Mouse (Mus musculus) embryo, embryonic 11 days (tissue): ENCODE measurements around the gene Kcnj6.

Experiments
- DNase-seq: peaks from one replicate; pipeline ENCODE4 v3.0.0-alpha.2; 2015

The Kcnj6 gene

GRCm38 (mm10) chr16:94765129-94765528, 232.4 kb downstream of the Kcnj6 start:
- peak; percentile 12 for DNase-seq

GRCm38 (mm10) chr16:94760732-94761131, 236.8 kb downstream of the Kcnj6 start:
- DNase-seq: no peak

- DNase-seq: no peak
Measured at GRCm38 (mm10) chr16:94759761-94760160, 237.7 kb downstream of the Kcnj6 start.

GRCm38 (mm10) chr16:94758606-94759005, 238.9 kb downstream of the Kcnj6 start:
- no peak for DNase-seq

- no peak for DNase-seq
Measured at GRCm38 (mm10) chr16:94756352-94756751, 241.1 kb downstream of the Kcnj6 start.

- DNase-seq: peak; percentile 58
Measured at GRCm38 (mm10) chr16:94753453-94753852, 244.0 kb downstream of the Kcnj6 start.

- no peak for DNase-seq
Measured at GRCm38 (mm10) chr16:94752781-94753180, 244.7 kb downstream of the Kcnj6 start.

GRCm38 (mm10) chr16:94745016-94745415, 252.5 kb downstream of the Kcnj6 start:
- no peak for DNase-seq

GRCm38 (mm10) chr16:94743853-94744501, 253.5 kb downstream of the Kcnj6 start:
- DNase-seq: peak; percentile 77

GRCm38 (mm10) chr16:94737359-94737687, 260.2 kb downstream of the Kcnj6 start:
- DNase-seq: no peak

- DNase-seq: no peak
Measured at GRCm38 (mm10) chr16:94736462-94737358, 260.8 kb downstream of the Kcnj6 start.

GRCm38 (mm10) chr16:94735472-94735871, 262.0 kb downstream of the Kcnj6 start:
- no peak for DNase-seq

- no peak for DNase-seq
Measured at GRCm38 (mm10) chr16:94731027-94731426, 266.5 kb downstream of the Kcnj6 start.

GRCm38 (mm10) chr16:94729236-94729635, 268.3 kb downstream of the Kcnj6 start:
- no peak for DNase-seq

GRCm38 (mm10) chr16:94724747-94725211, 272.7 kb downstream of the Kcnj6 start:
- peak; percentile 52 for DNase-seq

GRCm38 (mm10) chr16:94724061-94724596, 273.4 kb downstream of the Kcnj6 start:
- peak; percentile 93 for DNase-seq

GRCm38 (mm10) chr16:94722936-94723335, 274.6 kb downstream of the Kcnj6 start:
- DNase-seq: no peak

- DNase-seq: no peak
Measured at GRCm38 (mm10) chr16:94721549-94722006, 275.9 kb downstream of the Kcnj6 start.

- DNase-seq: no peak
Measured at GRCm38 (mm10) chr16:94720476-94721153, 276.9 kb downstream of the Kcnj6 start.

GRCm38 (mm10) chr16:94719488-94719887, 278.0 kb downstream of the Kcnj6 start:
- DNase-seq: no peak

- DNase-seq: no peak
Measured at GRCm38 (mm10) chr16:94718919-94719318, 278.6 kb downstream of the Kcnj6 start.

GRCm38 (mm10) chr16:94717051-94717450, 280.4 kb downstream of the Kcnj6 start:
- DNase-seq: no peak

GRCm38 (mm10) chr16:94714483-94714882, 283.0 kb downstream of the Kcnj6 start:
- peak; percentile 42 for DNase-seq
